ENCODE assay signal across 12 mouse cellular contexts in genomic region chr1:21539486-21539885, GRCm38 (mm10).
"Had no signal": no experiment of that assay in that cellular context is flagged by ENCODE, and none has a peak within 500 bp of the region (broad histone marks: within the 10 kb centered on the region; RNA-seq: fewer than 3 reads in every experiment).

No protein-coding gene starts in this region.

- DNase-seq: kidney, adult 11 months; kidney, adult 8-10 months; kidney, postnatal 10 days; kidney, postnatal 36 days; liver, embryonic 13.5 days; lung, adult 2 months; lung, postnatal 14 days; lung, postnatal 4 days; midbrain, embryonic 14.5 days; right cerebral cortex, postnatal 4 days; thymus, postnatal 25 days had no signal

- ATAC-seq: intestine, embryonic 15.5 days had no signal
